Comparison of ENCODE assay signal across 13 mouse cellular contexts in the genomic region with DNA sequence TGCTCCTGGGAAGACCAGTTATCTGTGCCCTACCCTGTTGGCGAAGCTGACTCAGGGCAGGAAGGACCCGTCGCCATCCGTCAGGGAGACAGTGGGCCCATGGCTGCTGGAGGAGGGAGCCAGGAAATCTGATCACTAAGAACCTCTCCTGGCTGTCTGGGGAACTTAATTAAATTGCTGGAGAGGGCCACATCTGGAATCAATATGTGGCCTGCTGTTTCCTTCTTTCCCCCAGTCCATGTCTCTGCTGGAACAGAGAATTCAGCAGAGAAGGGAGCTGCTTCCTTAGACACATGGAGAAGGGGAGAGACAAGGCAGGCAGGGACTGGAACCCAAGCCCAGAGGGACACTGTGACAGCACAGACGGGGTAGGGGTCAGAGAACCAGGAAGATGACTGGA. TPM values are rescaled to one million over a fixed set of nuclear protein-coding genes. Genes with fewer than 3 reads are reported as not detected.
DNase-seq lines count a peak whose midpoint lies in the region; ATAC-seq and TF ChIP-seq lines count a peak whose summit lies in the region.
"Had no signal": no experiment of that assay in that cellular context is flagged by ENCODE, and none has a peak within 500 bp of the region (broad histone marks: within the 10 kb centered on the region; RNA-seq: fewer than 3 reads in every experiment).

No protein-coding gene starts in this region.

- no peak for DNase-seq in heart, postnatal 0 days (ENCODE audit: low spot score)
- no peak for DNase-seq in heart, adult 9 months (ENCODE audit: low spot score in 2 of 2)
- peak; percentile 44 for DNase-seq in adipocyte (ENCODE audit: low spot score)
- DNase-seq in embryo, embryonic 11.5 days (ENCODE audit: low read depth, low spot score), result peak; percentile 52
- no peak for DNase-seq in testis, postnatal 14 days (ENCODE audit: low spot score)
- DNase-seq: kidney, adult 9 months; lung, postnatal 36 days; right cerebral cortex, postnatal 25 days had no signal

- no peaks in the 10 kb centered on the region for H3K9me3 ChIP-seq in heart, postnatal 0 days (replicated peaks; ENCODE audit: control insufficient read depth, low read length)
- no peaks in the 10 kb centered on the region for H3K9me3 ChIP-seq in limb, embryonic 12.5 days
- H3K9me3 ChIP-seq: liver, embryonic 12.5 days had no signal

- no peak overlapping the region for H3K4me2 ChIP-seq in heart, postnatal 0 days (ENCODE audit: low read depth, low read length)
- peak overlapping the region; percentile 18 for H3K4me2 ChIP-seq in limb, embryonic 12.5 days
- H3K4me2 ChIP-seq: liver, embryonic 12.5 days had no signal

- no peak overlapping the region for H3K9ac ChIP-seq in heart, postnatal 0 days (replicated peaks; ENCODE audit: low read depth, low read length)
- 0 out of 2 replicates have a peak overlapping the region, but pooled peaks have one; percentile 28 for H3K9ac ChIP-seq in limb, embryonic 12.5 days (replicated peaks)
- H3K9ac ChIP-seq: liver, embryonic 12.5 days had no signal

- H3K4me1 ChIP-seq in heart, postnatal 0 days (ENCODE audit: control insufficient read depth, insufficient read depth), result peaks cover 5% of the 10 kb centered on the region; the same call in 1 of the 2 replicates
- H3K4me1 ChIP-seq in limb, embryonic 12.5 days (replicated peaks), result peaks cover 55% of the 10 kb centered on the region

- H3K36me3 ChIP-seq in heart, postnatal 0 days (replicated peaks; ENCODE audit: control insufficient read depth, insufficient read depth, low read length), result no peaks in the 10 kb centered on the region
- no peaks in the 10 kb centered on the region for H3K36me3 ChIP-seq in limb, embryonic 12.5 days
- H3K36me3 ChIP-seq: liver, embryonic 12.5 days had no signal

- H3K27ac ChIP-seq in heart, postnatal 0 days (ENCODE audit: low read depth), result 0 out of 2 replicates have a peak overlapping the region, but pooled peaks have one; percentile 18
- peak overlapping the region; percentile 97 for H3K27ac ChIP-seq in limb, embryonic 12.5 days
- H3K27ac ChIP-seq: liver, embryonic 12.5 days had no signal

- no peak for TF ChIP-seq EP300 in heart, postnatal 0 days (IDR thresholded peaks at IDR 0.05; ENCODE audit: low read depth)

- H3K4me3 ChIP-seq in heart, postnatal 0 days (ENCODE audit: low read depth, low read length), result no peak overlapping the region
- H3K4me3 ChIP-seq in limb, embryonic 12.5 days (replicated peaks), result no peak overlapping the region
- H3K4me3 ChIP-seq: liver, embryonic 12.5 days; myocyte had no signal

- ATAC-seq in heart, postnatal 0 days (ENCODE audit: insufficient read depth, low read depth), result no peak
- 0 out of 2 replicates have a peak, but pooled peaks have one; percentile 18 for ATAC-seq in limb, embryonic 12.5 days (ENCODE audit: insufficient number of reproducible peaks, insufficient read depth, low FRiP score, low TSS enrichment, low read depth)
- ATAC-seq in megakaryocyte-erythroid progenitor cell, adult 5-6 weeks (replicated peaks; ENCODE audit: low FRiP score, low TSS enrichment, poor library complexity, severe bottlenecking), result no peak
- ATAC-seq: liver, embryonic 12.5 days had no signal

- 69% methylated on average over 5 of the region's 5 CpGs for WGBS in heart, postnatal 0 days
- 7% methylated on average over 5 of the region's 5 CpGs for WGBS in limb, embryonic 12.5 days

- no peaks in the 10 kb centered on the region for H3K27me3 ChIP-seq in heart, postnatal 0 days (ENCODE audit: control insufficient read depth, insufficient read depth, low read length)
- H3K27me3 ChIP-seq in limb, embryonic 12.5 days, result no peaks in the 10 kb centered on the region

- no peak for TF ChIP-seq CTCF in heart, postnatal 0 days (IDR thresholded peaks at IDR 0.05; ENCODE audit: low read depth)

RNA-seq across cellular contexts. Expression of a gene that starts 1.1 kb away (rescaled TPM):
- 8.0 and 24.0 TPM in 2 replicates for total RNA-seq in heart, postnatal 0 days (2014; rRNA removed; ENCODE audit: low replicate concordance)
- polyA plus RNA-seq in heart, postnatal 0 days (2015; fragmentation: Nextera tagmentation; extraction: Ambion mirVana), result 3.6 and 4.1 TPM in 2 replicates
- polyA plus RNA-seq in limb, embryonic 12.5 days (2016; fragmentation: Nextera tagmentation; extraction: Ambion mirVana), result 194 and 201 TPM in 2 replicates
- not detected in 2 replicates for total RNA-seq in megakaryocyte-erythroid progenitor cell, adult 5-6 weeks (2014; fragmentation: Nextera tagmentation)
- total RNA-seq in megakaryocyte-erythroid progenitor cell, adult 5-6 weeks (2017), result not detected in 2 replicates
- total RNA-seq: common myeloid progenitor, adult 5-6 weeks had no signal

RNA-seq across cellular contexts. Expression of a gene that starts 3.5 kb away (rescaled TPM):
- total RNA-seq in heart, postnatal 0 days (2014; rRNA removed; ENCODE audit: low replicate concordance), result 16.2 and 20.0 TPM in 2 replicates
- polyA plus RNA-seq in heart, postnatal 0 days (2015; fragmentation: Nextera tagmentation; extraction: Ambion mirVana), result 12.4 and 13.0 TPM in 2 replicates
- polyA plus RNA-seq in limb, embryonic 12.5 days (2016; fragmentation: Nextera tagmentation; extraction: Ambion mirVana), result 44.9 and 47.4 TPM in 2 replicates
- 30.1 and 31.3 TPM in 2 replicates for total RNA-seq in megakaryocyte-erythroid progenitor cell, adult 5-6 weeks (2014; fragmentation: Nextera tagmentation)
- total RNA-seq in megakaryocyte-erythroid progenitor cell, adult 5-6 weeks (2017), result 16.2 and 37.6 TPM in 2 replicates

RNA-seq across cellular contexts. Expression of a gene that starts 26.0 kb away (rescaled TPM):
- 67.2 and 89.9 TPM in 2 replicates for total RNA-seq in heart, postnatal 0 days (2014; rRNA removed; ENCODE audit: low replicate concordance)
- polyA plus RNA-seq in heart, postnatal 0 days (2015; fragmentation: Nextera tagmentation; extraction: Ambion mirVana), result 83.4 and 87.8 TPM in 2 replicates
- polyA plus RNA-seq in limb, embryonic 12.5 days (2016; fragmentation: Nextera tagmentation; extraction: Ambion mirVana), result 103 and 108 TPM in 2 replicates
- total RNA-seq in megakaryocyte-erythroid progenitor cell, adult 5-6 weeks (2014; fragmentation: Nextera tagmentation), result 23.7 and 36.8 TPM in 2 replicates
- 9.8 and 14.7 TPM in 2 replicates for total RNA-seq in megakaryocyte-erythroid progenitor cell, adult 5-6 weeks (2017)

RNA-seq across cellular contexts. Expression of a gene that starts 30.2 kb away (rescaled TPM):
- total RNA-seq in heart, postnatal 0 days (2014; rRNA removed; ENCODE audit: low replicate concordance), result 1.5 and 4.1 TPM in 2 replicates
- polyA plus RNA-seq in heart, postnatal 0 days (2015; fragmentation: Nextera tagmentation; extraction: Ambion mirVana), result 1.9 and 2.0 TPM in 2 replicates
- 3.1 and 5.4 TPM in 2 replicates for polyA plus RNA-seq in limb, embryonic 12.5 days (2016; fragmentation: Nextera tagmentation; extraction: Ambion mirVana)
- 0.54 and 1.2 TPM in 2 replicates for total RNA-seq in megakaryocyte-erythroid progenitor cell, adult 5-6 weeks (2014; fragmentation: Nextera tagmentation)
- total RNA-seq in megakaryocyte-erythroid progenitor cell, adult 5-6 weeks (2017), result not detected in 2 replicates
- total RNA-seq: common myeloid progenitor, adult 5-6 weeks had no signal

Comparison
In these comparisons a context has a peak if more than half of its experiments do, and no peak if none do; other contexts are left out.
1. DNase-seq: peak in adipocyte (single experiment) and embryo, embryonic 11.5 days (single experiment); none in heart, postnatal 0 days (single experiment), heart, adult 9 months (0 of 2) and testis, postnatal 14 days (single experiment).